Mouse (Mus musculus) neural tube, embryonic 12.5 days (tissue): Measurements from ENCODE around the gene H2afx. TPM values are rescaled to one million over a fixed set of nuclear protein-coding genes. Genes with fewer than 3 reads are reported as not detected.
A peak's percentile ranks its signal among the peaks of the same experiment; 100 is the strongest.
"Not testable (repeated sequence)": the region's sequence is repeated elsewhere in the genome, so short reads cannot be mapped to it uniquely, and the experiment has no call there.

Experiments used
- ATAC-seq: fragments of 200-750 bp; cut with Nextera tagmentation; 2 replicates; pipeline ENCODE4 v1.8.0; 2017; ENCODE audit warnings: low read depth, mild to moderate bottlenecking, moderate TSS enrichment, moderate library complexity; ENCODE audit not compliant: low FRiP score
- H3K27ac ChIP-seq: fragments of 300-500 bp; sonication (generic); 2 replicates; pipeline ENCODE4 v1.5.1; 2016
- H3K27me3 ChIP-seq: fragments of 300-500 bp; sonication (generic); replicated peaks from 2 replicates; pipeline ENCODE4 v1.6.1; 2016; ENCODE audit warnings: mild to moderate bottlenecking
- H3K36me3 ChIP-seq: fragments of 300-500 bp; sonication (generic); 2 replicates; pipeline ENCODE4 v1.6.1; 2016; ENCODE audit warnings: mild to moderate bottlenecking
- H3K4me1 ChIP-seq: fragments of 300-500 bp; sonication (generic); 2 replicates; pipeline ENCODE4 v1.6.1; 2016
- H3K4me2 ChIP-seq: fragments of 300-500 bp; sonication (generic); replicated peaks from 2 replicates; pipeline ENCODE4 v1.6.1; 2016; ENCODE audit warnings: mild to moderate bottlenecking
- H3K4me3 ChIP-seq: fragments of 300-500 bp; sonication (generic); 2 replicates; pipeline ENCODE4 v1.5.1; 2016
- H3K9ac ChIP-seq: fragments of 300-500 bp; sonication (generic); 2 replicates; pipeline ENCODE4 v1.6.1; 2016; ENCODE audit warnings: mild to moderate bottlenecking
- H3K9me3 ChIP-seq: fragments of 300-500 bp; sonication (generic); 2 replicates; pipeline ENCODE4 v1.6.1; 2016; ENCODE audit warnings: mild to moderate bottlenecking
- WGBS: fragments of 180-500 bp; shearing (Covaris S2); methylation state at CpG from one replicate; pipeline ENCODE4 v1.1.7; 2016; 5-methylcytosine and 5-hydroxymethylcytosine counted together
- microRNA-seq: library from miRNA; unstranded; fragments of <30 nt; microRNA quantifications from one replicate; pipeline ENCODE4, GENCODE M21; 2017
- polyA plus RNA-seq: library from polyadenylated mRNA; unstranded; fragments of >200 nt; fragmentation: Nextera tagmentation; extraction: Ambion mirVana; gene quantifications from 2 replicates; pipeline ENCODE4 v1.2.1, GENCODE M21; 2016

Gene H2afx
- polyA plus RNA-seq, 1 experiment from 2014 or later = 281 TPM

- no peak overlapping the region for H3K4me3 ChIP-seq
- peaks cover 7% of the 10 kb centered on the region; the same call in 1 of the 2 replicates for H3K4me1 ChIP-seq
- H3K9me3 ChIP-seq = no peaks in the 10 kb centered on the region
- H3K27ac ChIP-seq = no peak overlapping the region
- no peak for ATAC-seq
- H3K9ac ChIP-seq = no peak overlapping the region
- H3K36me3 ChIP-seq = no peaks in the 10 kb centered on the region
- H3K27me3 ChIP-seq = no peaks in the 10 kb centered on the region
- no peak overlapping the region for H3K4me2 ChIP-seq
Observed at GRCm38 (mm10) chr9:44373386-44373785, 38.9 kb downstream of the H2afx start.

DNA sequence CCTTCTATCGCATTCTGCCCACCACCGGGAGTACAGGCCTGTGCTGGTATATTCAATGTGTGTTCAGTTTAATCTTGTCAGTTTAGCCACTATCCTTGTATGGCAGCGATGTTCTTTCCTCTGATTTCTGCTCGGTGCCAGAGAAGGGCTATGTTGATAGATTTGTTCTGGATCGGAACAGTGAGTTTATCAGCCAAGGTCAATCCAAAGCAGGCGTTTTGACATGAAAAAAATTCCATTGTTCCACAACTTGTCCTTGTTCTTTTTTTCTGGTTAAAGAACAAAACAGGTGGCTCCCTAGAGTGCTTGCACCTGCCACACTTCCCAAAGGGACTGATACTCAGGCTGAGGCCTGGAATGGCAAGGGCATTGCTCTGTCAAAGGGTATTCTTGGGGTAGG is 41.6 kb downstream of the H2afx start:
- Histone ChIP-seq H3K4me1 (peaks cover 21% of the 10 kb centered on the region), H3K9me3 (no peaks in the 10 kb centered on the region), H3K36me3 (peaks cover 2% of the 10 kb centered on the region; the same call in 1 of the 2 replicates), H3K27me3 (no peaks in the 10 kb centered on the region), H3K9ac (no peak overlapping the region), H3K4me3 (no peak overlapping the region), H3K27ac (no peak overlapping the region), H3K4me2 (no peak overlapping the region)
- no peak for ATAC-seq
- 92% methylated on average over 6 of the region's 6 CpGs for WGBS

DNA sequence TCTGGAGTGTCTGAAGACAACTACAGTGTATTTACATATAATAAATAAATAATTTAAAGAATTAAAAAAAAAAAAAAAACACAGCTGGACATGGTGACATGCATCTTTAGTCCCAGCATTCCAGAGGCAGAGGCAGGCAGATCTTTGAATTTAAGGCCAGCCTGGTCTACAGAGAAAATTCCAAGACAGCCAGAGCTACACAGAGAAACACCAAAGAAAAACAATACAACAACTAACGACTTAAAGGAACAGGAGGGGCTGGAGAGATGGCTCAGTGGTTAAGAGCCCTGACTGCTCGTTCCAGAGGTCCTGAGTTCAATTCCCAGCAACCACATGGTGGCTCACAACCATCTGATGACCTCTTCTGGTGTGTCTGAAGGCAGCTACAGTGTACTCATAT is 42.8 kb downstream of the H2afx start:
- not testable (repeated sequence) for H3K4me2 ChIP-seq, H3K4me3 ChIP-seq, H3K9ac ChIP-seq, H3K27ac ChIP-seq, H3K9me3 ChIP-seq, ATAC-seq, H3K27me3 ChIP-seq
- WGBS = 86% methylated on average over 2 of the region's 2 CpGs
- H3K4me1 ChIP-seq = peaks cover 21% of the 10 kb centered on the region
- H3K36me3 ChIP-seq = peaks cover 14% of the 10 kb centered on the region

DNA sequence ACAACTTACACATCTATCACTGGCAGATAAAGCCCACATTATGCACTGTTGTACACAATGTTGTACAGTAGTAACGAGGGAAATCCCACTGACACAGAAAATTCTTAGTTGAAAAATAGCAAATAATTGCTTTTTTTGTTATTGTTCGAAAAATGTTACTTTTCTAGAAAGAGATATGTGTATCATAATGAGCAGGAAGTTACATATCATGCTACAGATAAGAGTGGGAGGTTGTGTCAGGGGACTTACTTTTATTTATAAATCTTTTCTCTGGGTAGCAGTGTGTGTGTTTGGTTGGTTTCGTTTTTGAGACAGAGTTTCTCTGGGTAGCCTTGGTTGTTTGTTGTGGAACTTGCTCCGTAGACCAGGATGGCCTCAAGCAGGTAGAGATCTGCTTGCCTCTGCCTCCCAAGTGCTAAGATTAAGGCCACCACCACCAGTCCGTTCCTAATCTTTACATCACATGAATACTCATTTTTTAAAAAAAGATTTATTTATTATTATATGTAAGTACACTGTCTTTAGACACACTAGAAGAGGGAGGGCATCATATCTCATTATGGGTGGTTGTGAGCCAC is 43.7 kb downstream of the H2afx start:
- Histone ChIP-seq H3K9ac (peak overlapping the region; percentile 63), H3K36me3 (peaks cover 23% of the 10 kb centered on the region), H3K27ac (0 out of 2 replicates have a peak overlapping the region, but pooled peaks have one; percentile 62), H3K4me2 (peak overlapping the region; percentile 89), H3K9me3 (no peaks in the 10 kb centered on the region), H3K4me3 (peak overlapping the region; percentile 88), H3K27me3 (no peaks in the 10 kb centered on the region), H3K4me1 (peaks cover 21% of the 10 kb centered on the region)
- ATAC-seq = no peak
- 91% methylated on average over 5 of the region's 5 CpGs for WGBS

GRCm38 (mm10) chr9:44379054-44379834 is 44.8 kb downstream of the H2afx start, which contains the start of gene Hyou1:
TSS of gene Hyou1 (plus strand) at chr9:44379490.
- Histone ChIP-seq H3K4me3 (peak within 1 kb of the TSS; percentile 88), H3K27me3 (no peaks in the 10 kb centered on the region), H3K9ac (peak within 1 kb of the TSS; percentile 89), H3K4me2 (peak within 1 kb of the TSS; percentile 89), H3K4me1 (peaks cover 21% of the 10 kb centered on the region), H3K9me3 (no peaks in the 10 kb centered on the region), H3K27ac (peak within 1 kb of the TSS; percentile 62), H3K36me3 (peaks cover 33% of the 10 kb centered on the region)
- under 1% methylated on average over 83 of the region's 83 CpGs for WGBS
- ATAC-seq = peak; percentile 98

- ATAC-seq = peak; percentile 38
- Histone ChIP-seq H3K4me1 (peaks cover 21% of the 10 kb centered on the region), H3K27ac (peak overlapping the region; percentile 54), H3K4me2 (peak overlapping the region; percentile 89), H3K36me3 (peaks cover 39% of the 10 kb centered on the region), H3K4me3 (peak overlapping the region; percentile 88), H3K27me3 (no peaks in the 10 kb centered on the region), H3K9me3 (no peaks in the 10 kb centered on the region), H3K9ac (peak overlapping the region; percentile 89)
- 12% methylated on average over 15 of the region's 15 CpGs for WGBS
Observed at GRCm38 (mm10) chr9:44379862-44380261, 45.4 kb downstream of the H2afx start.

DNA sequence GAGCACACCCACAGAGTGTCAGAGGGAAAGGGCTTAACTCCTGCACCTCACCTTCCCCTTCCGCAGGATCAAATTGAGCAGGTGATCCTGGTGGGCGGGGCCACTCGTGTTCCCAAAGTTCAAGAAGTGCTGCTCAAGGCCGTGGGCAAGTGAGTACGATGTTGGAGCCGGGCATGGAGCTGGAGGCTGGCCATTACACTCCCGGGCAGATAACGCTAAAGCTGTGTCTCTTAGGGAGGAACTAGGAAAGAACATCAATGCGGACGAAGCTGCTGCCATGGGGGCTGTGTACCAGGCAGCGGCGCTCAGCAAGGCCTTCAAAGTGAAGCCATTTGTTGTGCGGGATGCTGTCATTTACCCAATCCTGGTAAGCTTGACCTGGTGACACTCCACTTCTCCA is 50.1 kb downstream of the H2afx start:
- WGBS = 94% methylated on average over 13 of the region's 13 CpGs
- no peak for ATAC-seq
- Histone ChIP-seq H3K9me3 (no peaks in the 10 kb centered on the region), H3K27me3 (no peaks in the 10 kb centered on the region), H3K4me3 (no peak overlapping the region), H3K4me1 (peaks cover 13% of the 10 kb centered on the region), H3K36me3 (peaks cover 85% of the 10 kb centered on the region), H3K9ac (no peak overlapping the region), H3K4me2 (no peak overlapping the region), H3K27ac (no peak overlapping the region)

Small RNAs within 50 kb of the gene (microRNA-seq; reads per million reads assigned to microRNA genes)
- not detected for gene Gm44335

Other genes with a start within 250 kb of the H2afx start
- gene Mfrp, start 233.0 kb upstream of the H2afx start, polyA plus RNA-seq = 0.18 TPM in 1 of 2 replicates, not detected in the other
- 0.43 and 0.74 TPM in 2 replicates for gene C1qtnf5, start 227.4 kb upstream of the H2afx start, polyA plus RNA-seq
- 0.18 and 0.51 TPM in 2 replicates for gene Gm49380, start 221.2 kb upstream of the H2afx start, polyA plus RNA-seq
- 57.4 and 59.2 TPM in 2 replicates for gene Rnf26, start 221.2 kb upstream of the H2afx start, polyA plus RNA-seq
- gene Mcam, start 200.2 kb upstream of the H2afx start, polyA plus RNA-seq = 19.2 and 19.4 TPM in 2 replicates
- 22.1 and 25.5 TPM in 2 replicates for gene Cbl, start 100.6 kb upstream of the H2afx start, polyA plus RNA-seq
- not detected in 2 replicates for gene Ccdc153, start 94.0 kb upstream of the H2afx start, polyA plus RNA-seq
- 0.09 and 0.14 TPM in 2 replicates for gene Pdzd3, start 83.2 kb upstream of the H2afx start, polyA plus RNA-seq
- gene Nlrx1, start 66.1 kb upstream of the H2afx start, polyA plus RNA-seq = 3.7 and 3.8 TPM in 2 replicates
- 12.2 and 13.8 TPM in 2 replicates for gene Abcg4, start 46.1 kb upstream of the H2afx start, polyA plus RNA-seq
- 31.2 and 33.5 TPM in 2 replicates for gene Hinfp, start 29.0 kb upstream of the H2afx start, polyA plus RNA-seq
- 25.3 and 26.9 TPM in 2 replicates for gene C2cd2l, start 14.4 kb upstream of the H2afx start, polyA plus RNA-seq
- gene Dpagt1, start 8.7 kb upstream of the H2afx start, polyA plus RNA-seq = 34.6 and 39.1 TPM in 2 replicates
- 92.8 and 95.0 TPM in 2 replicates for gene Hmbs, start 9.5 kb downstream of the H2afx start, polyA plus RNA-seq
- 36.9 and 37.8 TPM in 2 replicates for gene Vps11, start 27.0 kb downstream of the H2afx start, polyA plus RNA-seq
- 31.0 and 33.0 TPM in 2 replicates for gene Hyou1, start 44.8 kb downstream of the H2afx start, polyA plus RNA-seq
- 44.1 and 45.5 TPM in 2 replicates for gene Slc37a4, start 62.2 kb downstream of the H2afx start, polyA plus RNA-seq
- gene Rps25, start 72.4 kb downstream of the H2afx start, polyA plus RNA-seq = 1,233 and 1,284 TPM in 2 replicates
- gene Trappc4, start 72.9 kb downstream of the H2afx start, polyA plus RNA-seq = 266 and 275 TPM in 2 replicates
- gene Ccdc84, start 83.9 kb downstream of the H2afx start, polyA plus RNA-seq = 30.6 and 35.7 TPM in 2 replicates
- gene Foxr1, start 106.4 kb downstream of the H2afx start, polyA plus RNA-seq = not detected in 2 replicates
- gene Upk2, start 120.3 kb downstream of the H2afx start, polyA plus RNA-seq = 0.35 TPM in 1 of 2 replicates, not detected in the other
- gene Bcl9l, start 148.1 kb downstream of the H2afx start, polyA plus RNA-seq = 9.3 and 10.9 TPM in 2 replicates
- not detected in 2 replicates for gene Cxcr5, start 227.2 kb downstream of the H2afx start, polyA plus RNA-seq